Mouse (Mus musculus) T-helper 1 cell (primary cell): Measurements from ENCODE around the gene Tnfaip8l2.

Experiments used
- in situ Hi-C: fragments of 300-600 bp; cut with MboI, MseI; formaldehyde crosslinking; loops from one replicate; pipeline ENCODE4 v1.15.1; 2025; ENCODE audit warnings: high pct_unique_total_duplicates

Gene Tnfaip8l2

DNA sequence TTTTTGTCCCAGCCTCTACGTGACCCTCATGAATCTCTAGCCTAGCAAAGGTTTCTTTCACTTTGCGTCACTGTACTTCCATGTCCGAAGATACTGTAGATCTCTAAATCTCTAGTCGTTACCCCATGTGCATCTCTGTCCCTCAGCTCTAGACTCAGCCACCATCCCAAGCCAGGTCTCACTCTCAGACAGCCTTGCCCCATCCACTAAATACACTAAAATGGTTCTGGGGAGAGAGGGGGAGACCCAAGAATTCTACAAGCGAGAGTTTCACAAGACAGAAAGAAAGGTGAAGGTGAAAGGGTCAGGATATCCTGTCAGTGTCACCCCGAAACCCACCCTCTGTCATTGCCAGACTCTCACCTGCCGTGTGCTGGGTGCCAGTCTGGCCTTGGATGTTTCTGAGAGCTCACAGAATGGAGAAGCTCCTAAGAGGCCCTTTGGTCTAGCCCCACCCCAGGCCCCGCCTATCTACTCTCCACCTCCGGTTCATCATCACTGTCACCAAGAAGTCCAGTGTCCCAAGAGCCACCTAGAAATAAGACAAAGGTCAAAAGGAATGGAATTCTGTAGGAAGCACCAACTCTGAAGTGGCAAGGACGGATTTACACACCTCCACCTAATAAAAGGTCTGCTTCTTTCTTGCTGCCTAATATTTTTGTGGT is at the start of gene Tnfaip8l2:
Gene Tnfaip8l2, minus strand, starts transcription at position 409 of the 665 bp plus-strand sequence.
- in situ Hi-C loops: no loop called here

GRCm38 (mm10) chr3:95186888-95187287 is 44.7 kb upstream of the Tnfaip8l2 start:
- in situ Hi-C loops: no loop called here

GRCm38 (mm10) chr3:95186100-95186499 is 43.9 kb upstream of the Tnfaip8l2 start:
- in situ Hi-C loops: no loop called here

- in situ Hi-C loops: no loop called here
Measured at GRCm38 (mm10) chr3:95184796-95185577, 42.8 kb upstream of the Tnfaip8l2 start.

DNA sequence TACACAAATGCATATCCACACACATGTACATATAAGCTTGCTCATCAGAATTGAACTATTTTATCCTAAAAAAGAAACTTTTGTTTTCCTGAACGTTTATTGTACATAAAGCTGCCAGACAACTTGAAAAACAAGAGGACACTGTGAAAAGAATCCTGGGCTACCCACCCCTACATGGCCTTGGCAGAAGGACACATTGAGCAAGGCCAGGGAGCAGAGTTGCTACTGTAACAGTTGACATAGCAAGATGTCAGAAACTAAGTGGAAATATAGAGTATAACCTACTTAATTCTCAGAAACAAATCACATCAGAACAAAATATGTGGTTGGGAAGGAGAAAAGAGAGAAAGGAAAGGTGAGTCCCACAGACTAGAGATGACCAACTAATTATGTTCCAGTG is 39.7 kb upstream of the Tnfaip8l2 start:
- in situ Hi-C loops: no loop called here

DNA sequence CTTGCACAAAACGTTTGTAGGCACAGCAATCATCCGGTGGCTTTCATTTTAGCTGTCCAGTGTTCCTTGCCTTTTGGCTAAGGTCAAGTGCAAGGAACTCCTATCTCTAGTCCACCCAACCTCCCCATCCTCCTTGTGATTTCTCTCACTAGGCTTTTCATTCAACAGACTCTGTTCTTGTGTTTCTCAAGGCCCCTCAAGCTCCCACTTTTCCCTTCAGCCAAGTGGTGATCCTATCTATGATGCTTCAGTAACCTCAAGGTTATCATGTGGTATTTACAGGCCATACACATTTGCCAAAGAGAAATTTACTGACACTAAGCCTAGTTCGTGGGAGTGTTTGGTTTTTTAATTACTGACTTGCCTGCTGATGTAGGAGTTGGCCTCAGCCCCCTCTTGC is 37.7 kb upstream of the Tnfaip8l2 start:
- in situ Hi-C loops: no loop called here

- in situ Hi-C loops: no loop called here
Measured at GRCm38 (mm10) chr3:95178948-95179347, 36.8 kb upstream of the Tnfaip8l2 start.

DNA sequence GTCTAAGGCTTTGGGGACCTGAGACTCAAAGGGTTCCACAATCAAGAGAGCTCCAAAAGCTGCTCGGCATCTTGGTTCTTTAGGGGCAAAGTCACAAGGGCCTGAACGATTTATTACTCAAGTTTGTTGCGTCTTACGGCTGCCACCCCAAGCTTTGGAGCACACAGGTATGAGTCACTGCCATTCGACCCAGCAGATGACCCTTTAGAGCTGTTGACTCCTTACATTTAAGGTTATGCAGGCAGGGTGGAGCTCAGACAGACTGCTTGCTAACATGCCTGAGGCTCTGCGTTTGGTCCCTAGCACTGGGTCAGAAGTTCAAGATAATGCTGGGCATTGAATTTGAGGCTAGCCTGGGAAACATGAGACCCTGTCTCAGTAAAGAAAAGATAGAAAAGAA is 35.4 kb upstream of the Tnfaip8l2 start:
- in situ Hi-C loops: no loop called here

DNA sequence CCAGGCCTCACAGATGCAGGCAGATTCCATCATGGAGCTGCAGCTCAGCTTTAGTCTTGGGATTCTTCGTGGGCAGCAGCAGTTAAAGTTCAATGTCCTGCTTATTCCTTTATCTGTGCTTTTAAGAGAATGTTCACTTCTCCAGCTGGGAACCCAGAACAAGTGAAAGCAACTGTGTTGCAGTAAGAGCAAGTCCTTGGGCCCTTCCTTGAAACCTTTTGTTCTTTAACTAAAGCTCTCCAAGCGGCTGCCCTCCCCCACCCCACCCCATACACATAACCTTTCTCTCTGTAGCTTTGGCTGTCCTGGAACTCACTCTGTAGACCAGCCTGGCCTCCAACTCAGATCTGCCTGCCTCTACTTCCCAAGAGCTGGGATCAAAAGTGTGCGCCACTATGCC is 34.3 kb upstream of the Tnfaip8l2 start:
- in situ Hi-C loops: no loop called here

DNA sequence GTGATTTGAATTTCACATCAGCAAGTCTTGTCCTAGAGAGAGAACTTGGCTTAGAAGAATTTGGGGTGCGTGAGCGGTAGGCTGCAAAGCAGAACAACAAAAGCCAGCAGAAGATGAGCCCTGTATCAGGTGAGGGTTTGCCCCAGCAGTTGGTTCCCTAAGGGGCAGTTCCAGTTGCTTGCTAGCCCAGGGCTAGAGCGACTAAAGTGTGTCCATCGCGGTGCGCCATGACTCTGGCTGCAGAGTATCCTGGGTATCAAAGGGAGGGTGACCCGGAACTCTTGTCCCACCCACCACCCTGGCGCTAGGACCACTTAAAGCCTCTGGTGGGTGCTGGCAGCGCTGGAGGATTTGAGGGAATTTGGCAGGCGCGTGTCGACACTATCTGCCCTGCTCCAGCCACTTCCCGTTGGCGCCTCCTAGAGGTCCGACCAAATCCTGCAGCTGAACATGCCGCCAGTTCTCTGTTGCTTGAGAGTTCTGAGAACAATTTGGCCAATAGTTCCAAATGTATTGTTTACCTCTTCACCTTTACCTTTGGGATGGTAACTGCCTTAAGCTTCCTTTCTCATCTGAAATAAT is 31.9 kb upstream of the Tnfaip8l2 start:
- in situ Hi-C loops: no loop called here

- in situ Hi-C loops: no loop called here
Measured at GRCm38 (mm10) chr3:95173256-95173949, 31.2 kb upstream of the Tnfaip8l2 start.

DNA sequence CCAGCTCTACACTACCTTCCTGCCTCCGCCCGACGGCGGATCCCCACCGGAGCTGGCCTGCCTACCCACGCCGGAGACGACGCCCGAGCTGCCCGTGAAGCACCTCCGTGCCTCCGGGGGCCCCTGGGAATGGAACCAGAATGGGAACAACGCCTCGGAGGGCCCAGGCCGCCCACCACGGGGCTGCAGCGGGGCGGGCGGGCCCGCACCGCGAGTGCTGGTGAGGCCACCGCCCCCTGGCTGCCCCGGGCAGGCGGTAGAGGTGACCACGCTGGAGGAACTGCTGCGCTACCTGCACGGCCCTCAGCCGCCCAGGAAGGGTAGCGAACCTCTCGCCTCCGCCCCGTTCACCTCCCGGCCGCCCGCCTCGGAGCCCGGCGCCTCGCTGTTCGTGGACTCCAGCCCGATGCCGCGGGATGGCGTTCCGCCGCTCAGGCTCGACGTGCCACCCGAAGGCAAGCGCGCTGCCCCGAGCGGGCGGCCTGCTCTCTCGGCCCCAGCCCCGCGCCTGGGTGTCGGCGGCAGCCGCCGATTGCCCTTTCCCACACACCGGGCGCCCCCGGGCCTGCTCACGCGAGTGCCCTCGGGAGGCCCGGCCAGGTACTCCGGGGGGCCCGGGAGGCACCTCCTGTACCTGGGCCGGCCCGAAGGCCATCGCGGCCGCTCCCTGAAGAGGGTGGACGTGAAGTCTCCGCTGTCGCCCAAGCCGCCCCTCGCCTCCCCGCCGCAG is 30.5 kb upstream of the Tnfaip8l2 start:
- in situ Hi-C loops: no loop called here

DNA sequence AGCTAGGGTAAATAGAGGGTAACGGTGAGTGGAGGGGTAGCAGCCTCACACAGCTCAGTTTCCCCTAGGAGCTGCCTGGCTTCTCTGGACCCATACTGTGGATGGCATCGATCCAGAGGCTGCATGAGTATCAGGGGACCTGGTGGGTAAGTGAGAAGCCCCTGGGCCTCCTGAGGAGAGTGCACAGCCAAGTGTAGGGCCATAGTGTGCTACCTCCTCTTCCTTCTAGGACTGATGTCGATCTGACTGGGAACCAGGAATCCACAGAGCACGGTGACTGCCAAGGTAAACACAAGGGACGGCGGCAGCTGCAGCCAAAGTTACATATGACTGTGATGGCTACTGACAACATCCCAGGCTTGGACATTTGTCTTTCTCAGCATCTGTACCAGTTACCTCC is 28.9 kb upstream of the Tnfaip8l2 start:
- in situ Hi-C loops: no loop called here

DNA sequence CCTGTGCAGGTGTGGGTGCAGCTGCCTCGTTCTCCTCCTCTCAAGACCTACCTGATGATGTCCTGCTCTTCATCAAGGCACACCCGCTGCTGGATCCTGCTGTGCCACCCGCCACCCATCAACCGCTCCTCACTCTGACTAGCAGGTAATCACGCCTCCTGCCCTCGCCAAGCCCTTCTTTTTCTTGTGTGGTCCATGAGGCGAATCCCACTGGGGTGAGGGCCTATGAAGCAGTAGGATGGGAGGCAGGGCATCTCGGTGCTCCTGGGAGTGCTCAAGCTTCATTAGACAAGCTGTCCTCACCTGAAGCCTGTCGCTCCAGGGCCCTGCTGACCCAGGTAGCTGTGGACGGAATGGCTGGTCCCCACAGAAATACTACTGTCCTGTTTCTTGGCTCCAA is 27.8 kb upstream of the Tnfaip8l2 start:
- in situ Hi-C loops: no loop called here

DNA sequence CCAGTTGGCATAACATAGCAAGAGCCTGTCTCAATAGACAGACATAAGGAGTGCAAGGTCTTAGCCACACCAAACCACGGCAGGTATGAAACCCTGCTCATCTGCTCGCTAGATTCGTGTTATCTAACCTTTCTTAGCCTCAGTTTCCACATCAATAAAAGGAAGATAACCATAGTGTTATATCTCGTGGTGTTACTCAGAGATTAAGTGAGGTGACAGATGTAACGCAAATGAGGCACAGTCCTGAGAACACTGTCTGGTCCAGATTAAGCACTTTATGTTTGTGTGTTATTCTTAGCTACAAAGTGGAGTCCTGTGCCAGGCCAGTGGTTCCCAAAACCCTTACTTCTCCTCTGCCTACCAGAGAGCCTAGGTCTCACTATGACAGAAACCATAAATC is 22.7 kb upstream of the Tnfaip8l2 start:
- in situ Hi-C loops: no loop called here

GRCm38 (mm10) chr3:95164256-95164550 is 22.0 kb upstream of the Tnfaip8l2 start:
- in situ Hi-C loops: no loop called here

DNA sequence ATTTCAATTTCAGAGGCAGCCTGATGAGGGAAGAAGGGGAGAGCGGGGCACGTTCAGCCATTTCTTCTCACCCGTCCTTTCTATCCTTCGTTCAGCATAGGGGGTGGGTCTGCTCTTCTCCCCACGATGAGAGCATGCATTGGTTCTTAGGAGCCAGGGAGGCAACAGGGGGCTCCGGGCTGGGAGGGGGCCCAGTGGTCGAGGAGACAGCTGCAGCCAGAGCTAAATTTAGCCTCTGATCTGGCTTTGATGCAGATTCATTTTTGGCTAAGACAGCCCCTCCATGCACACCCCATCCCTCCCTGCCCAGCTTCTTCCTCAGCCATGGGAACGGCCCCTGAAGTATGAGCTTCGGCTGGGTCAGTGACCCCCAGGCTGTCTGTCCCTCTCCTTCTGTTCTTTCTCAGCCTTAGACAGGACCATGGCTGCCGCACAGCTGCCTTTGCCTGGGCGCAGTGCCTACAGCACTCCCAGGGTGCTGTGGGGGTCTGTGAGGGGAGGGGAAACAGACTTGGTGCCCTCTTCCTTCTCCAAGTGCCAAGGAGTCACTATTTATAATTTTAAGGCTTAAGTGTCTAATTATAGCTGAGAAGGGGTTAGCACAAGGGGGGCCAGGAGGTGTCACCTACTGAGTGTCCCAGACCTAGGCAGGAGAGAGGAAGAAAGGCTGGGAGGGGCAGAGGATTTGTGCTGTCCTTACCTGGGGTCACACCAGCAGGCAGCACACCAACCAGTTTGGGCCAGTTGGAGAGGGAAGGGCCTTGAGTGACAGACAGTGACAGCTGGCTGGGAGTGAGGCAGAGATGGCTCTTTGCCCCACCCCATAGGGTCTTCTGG is 21.5 kb upstream of the Tnfaip8l2 start:
- in situ Hi-C loops: no loop called here

GRCm38 (mm10) chr3:95162345-95162628 is 20.1 kb upstream of the Tnfaip8l2 start:
- in situ Hi-C loops: no loop called here

GRCm38 (mm10) chr3:95161618-95162344 is 19.6 kb upstream of the Tnfaip8l2 start:
- in situ Hi-C loops: no loop called here

- in situ Hi-C loops: no loop called here
Measured at GRCm38 (mm10) chr3:95161041-95161551, 18.9 kb upstream of the Tnfaip8l2 start.
